Mouse (Mus musculus) hindbrain, embryonic 13.5 days (tissue): ENCODE measurements around the gene Mefv. TPM values are rescaled to one million over a fixed set of nuclear protein-coding genes. Genes with fewer than 3 reads are reported as not detected.
"Not testable (repeated sequence)": the region's sequence is repeated elsewhere in the genome, so short reads cannot be mapped to it uniquely, and the experiment has no call there.

Source experiments
- ATAC-seq: fragments of 200-750 bp; cut with Nextera tagmentation; 2 replicates; pipeline ENCODE4 v1.8.0; 2017; ENCODE audit warnings: moderate TSS enrichment; ENCODE audit not compliant: low FRiP score
- H3K27ac ChIP-seq: fragments of 300-500 bp; sonication (generic); 2 replicates; pipeline ENCODE4 v1.5.1; 2015; ENCODE audit warnings: inconsistent platforms, mild to moderate bottlenecking, moderate library complexity
- H3K27me3 ChIP-seq: fragments of 300-500 bp; sonication (generic); 2 replicates; pipeline ENCODE4 v1.6.1; 2015; ENCODE audit warnings: mild to moderate bottlenecking, inconsistent platforms
- H3K36me3 ChIP-seq: fragments of 300-500 bp; sonication (generic); 2 replicates; pipeline ENCODE4 v1.6.1; 2015; ENCODE audit warnings: mild to moderate bottlenecking, inconsistent platforms
- H3K4me1 ChIP-seq: fragments of 300-500 bp; sonication (generic); replicated peaks from 2 replicates; pipeline ENCODE4 v1.6.1; 2015; ENCODE audit warnings: inconsistent platforms
- H3K4me2 ChIP-seq: fragments of 300-500 bp; sonication (generic); 2 replicates; pipeline ENCODE4 v1.6.1; 2015; ENCODE audit warnings: inconsistent platforms, mild to moderate bottlenecking, moderate library complexity
- H3K4me3 ChIP-seq: fragments of 300-500 bp; sonication (generic); 2 replicates; pipeline ENCODE4 v1.5.1; 2015; ENCODE audit warnings: mild to moderate bottlenecking, inconsistent platforms
- H3K9ac ChIP-seq: fragments of 300-500 bp; sonication (generic); 2 replicates; pipeline ENCODE4 v1.6.1; 2015; ENCODE audit warnings: mild to moderate bottlenecking, inconsistent platforms
- H3K9me3 ChIP-seq: fragments of 300-500 bp; sonication (generic); 2 replicates; pipeline ENCODE4 v1.6.1; 2016; ENCODE audit warnings: inconsistent platforms
- WGBS: fragments of 180-500 bp; shearing (Covaris S2); methylation state at CpG from one replicate; pipeline ENCODE4 v1.1.7; 2015; 5-methylcytosine and 5-hydroxymethylcytosine counted together
- polyA plus RNA-seq: library from polyadenylated mRNA; unstranded; fragments of >200 nt; fragmentation: Nextera tagmentation; extraction: Ambion mirVana; gene quantifications from 2 replicates; pipeline ENCODE4 v1.2.1, GENCODE M21; 2015

The Mefv gene
- polyA plus RNA-seq, 1 experiment from 2014 or later = not detected

GRCm38 (mm10) chr16:3700893-3701292, 17.0 kb downstream of the Mefv start:
- ATAC-seq = no peak
- Histone ChIP-seq H3K4me3 (no peak overlapping the region), H3K27ac (no peak overlapping the region), H3K4me1 (no peaks in the 10 kb centered on the region), H3K9ac (no peak overlapping the region), H3K36me3 (no peaks in the 10 kb centered on the region), H3K9me3 (peaks cover 4% of the 10 kb centered on the region; the same call in 1 of the 2 replicates), H3K27me3 (no peaks in the 10 kb centered on the region), H3K4me2 (no peak overlapping the region)
- 71% methylated on average over 1 of the region's 1 CpGs for WGBS

- 83% methylated on average over 8 of the region's 8 CpGs for WGBS
- no peak for ATAC-seq
Observed at GRCm38 (mm10) chr16:3699281-3699680, 18.6 kb downstream of the Mefv start.

GRCm38 (mm10) chr16:3689608-3690007, 28.3 kb downstream of the Mefv start:
- not testable (repeated sequence) for H3K36me3 ChIP-seq, ATAC-seq, H3K4me3 ChIP-seq, H3K27ac ChIP-seq, H3K9me3 ChIP-seq, H3K4me2 ChIP-seq, H3K27me3 ChIP-seq, H3K9ac ChIP-seq, H3K4me1 ChIP-seq
- 60% methylated on average over 20 of the region's 20 CpGs for WGBS

More at GRCm38 (mm10) chr16:3699281-3699680, 18.6 kb downstream of the Mefv start:
- Histone ChIP-seq H3K27ac (no peak overlapping the region), H3K4me2 (no peak overlapping the region), H3K27me3 (no peaks in the 10 kb centered on the region), H3K4me1 (no peaks in the 10 kb centered on the region), H3K9ac (no peak overlapping the region), H3K36me3 (no peaks in the 10 kb centered on the region), H3K9me3 (peaks cover 4% of the 10 kb centered on the region; the same call in 1 of the 2 replicates), H3K4me3 (no peak overlapping the region)

Other genes with a start within 250 kb of the Mefv start
- gene Olfr161, start 127.1 kb downstream of the Mefv start, polyA plus RNA-seq = not detected in 2 replicates
- 50.5 and 60.1 TPM in 2 replicates for gene Zfp263, start 26.0 kb upstream of the Mefv start, polyA plus RNA-seq
- not detected in 2 replicates for gene Olfr15, start 112.8 kb upstream of the Mefv start, polyA plus RNA-seq
- 2.0 TPM in 2 replicates for gene Zfp174, start 129.2 kb upstream of the Mefv start, polyA plus RNA-seq
- gene Naa60, start 154.3 kb upstream of the Mefv start, polyA plus RNA-seq = 80.0 and 83.1 TPM in 2 replicates
- 14.2 and 18.4 TPM in 2 replicates for gene Zfp597, start 166.5 kb upstream of the Mefv start, polyA plus RNA-seq
- gene Gm20695, start 166.6 kb upstream of the Mefv start, polyA plus RNA-seq = 5.1 and 6.3 TPM in 2 replicates
- 9.9 and 11.9 TPM in 2 replicates for gene 1700037C18Rik, start 190.6 kb upstream of the Mefv start, polyA plus RNA-seq
- 34.4 and 35.8 TPM in 2 replicates for gene Cluap1, start 190.7 kb upstream of the Mefv start, polyA plus RNA-seq